Mouse (Mus musculus) large intestine, adult 2 months (tissue): Measurements from ENCODE around the gene Chn1. TPM values are rescaled to one million over a fixed set of nuclear protein-coding genes. Genes with fewer than 3 reads are reported as not detected.
"Not testable (repeated sequence)": the region's sequence is repeated elsewhere in the genome, so short reads cannot be mapped to it uniquely, and the experiment has no call there.

ENCODE experiments used
- DNase-seq: peaks from one replicate; pipeline ENCODE4 v3.0.0-alpha.2; 2012; ENCODE audit warnings: low read depth, low spot score
- WGBS: fragments of 180-500 bp; shearing (Covaris S2); methylation state at CpG from one replicate; pipeline ENCODE4 v1.1.7; 2018; 5-methylcytosine and 5-hydroxymethylcytosine counted together
- polyA plus RNA-seq: library from polyadenylated mRNA; depleted of rRNA; stranded (reverse); fragments of >200 nt; gene quantifications from 2 replicates; pipeline ENCODE4 v1.2.3, GENCODE M21; 2012; rRNA removed

Gene Chn1
- 4.7 and 5.5 TPM in 2 replicates for polyA plus RNA-seq

GRCm38 (mm10) chr2:73774786-73775682 lies at the start of gene Chn1:
TSS of gene Chn1 (minus strand) at chr2:73775346.
- 1% methylated on average over 126 of the region's 131 CpGs for WGBS

GRCm38 (mm10) chr2:73818742-73819141 lies 43.6 kb upstream of the Chn1 start:
- 91% methylated on average over 4 of the region's 4 CpGs for WGBS
- no peak for DNase-seq

More at GRCm38 (mm10) chr2:73774786-73775682, at the start of gene Chn1:
- DNase-seq: no peak

GRCm38 (mm10) chr2:73807609-73808008 lies 32.5 kb upstream of the Chn1 start:
- DNase-seq: no peak
- 81% methylated on average over 8 of the region's 8 CpGs for WGBS

- WGBS: 88% methylated on average over 9 of the region's 9 CpGs
- DNase-seq: not testable (repeated sequence)
Measured at GRCm38 (mm10) chr2:73800127-73800526, 25.0 kb upstream of the Chn1 start.

GRCm38 (mm10) chr2:73798786-73799185 lies 23.6 kb upstream of the Chn1 start:
- whole genome bisulfite sequencing: 29% methylated on average over 5 of the region's 5 CpGs
- DNase-seq: no peak

GRCm38 (mm10) chr2:73798136-73798535 lies 23.0 kb upstream of the Chn1 start:
- DNase-seq: no peak
- 45% methylated on average over 4 of the region's 4 CpGs for WGBS

GRCm38 (mm10) chr2:73791846-73792630 lies 16.9 kb upstream of the Chn1 start:
- WGBS: 47% methylated on average over 19 of the region's 19 CpGs
- no peak for DNase-seq

GRCm38 (mm10) chr2:73790332-73790731 lies 15.2 kb upstream of the Chn1 start:
- no peak for DNase-seq
- WGBS: 27% methylated on average over 2 of the region's 2 CpGs

GRCm38 (mm10) chr2:73788395-73788794 lies 13.2 kb upstream of the Chn1 start:
- WGBS: 68% methylated on average over 6 of the region's 6 CpGs
- DNase-seq: no peak

- 62% methylated on average over 9 of the region's 9 CpGs for WGBS
- no peak for DNase-seq
Measured at GRCm38 (mm10) chr2:73782371-73782905, 7.3 kb upstream of the Chn1 start.

- no peak for DNase-seq
- 77% methylated on average over 14 of the region's 14 CpGs for WGBS
Measured at GRCm38 (mm10) chr2:73780321-73781010, 5.3 kb upstream of the Chn1 start.

- no peak for DNase-seq
- WGBS: 50% methylated on average over 7 of the region's 7 CpGs
Measured at GRCm38 (mm10) chr2:73779796-73780195, 4.7 kb upstream of the Chn1 start.

GRCm38 (mm10) chr2:73779016-73779595 lies 4.0 kb upstream of the Chn1 start:
- no peak for DNase-seq
- WGBS: 80% methylated on average over 4 of the region's 4 CpGs

- DNase-seq: no peak
- WGBS: 47% methylated on average over 4 of the region's 4 CpGs
Measured at GRCm38 (mm10) chr2:73776936-73777335, 1.8 kb upstream of the Chn1 start.

- WGBS: 3% methylated on average over 22 of the region's 22 CpGs
- DNase-seq: no peak
Measured at GRCm38 (mm10) chr2:73775683-73776310, 651 bp upstream of the Chn1 start.

- WGBS: 40% methylated on average over 1 of the region's 1 CpGs
- no peak for DNase-seq
Measured at GRCm38 (mm10) chr2:73772945-73773344, 2.2 kb downstream of the Chn1 start.

GRCm38 (mm10) chr2:73768669-73769068 lies 6.5 kb downstream of the Chn1 start:
- 80% methylated on average over 4 of the region's 4 CpGs for WGBS
- no peak for DNase-seq

GRCm38 (mm10) chr2:73763541-73763940 lies 11.6 kb downstream of the Chn1 start:
- DNase-seq: no peak
- WGBS: 63% methylated on average over 3 of the region's 3 CpGs

GRCm38 (mm10) chr2:73759899-73760298 lies 15.2 kb downstream of the Chn1 start:
- DNase-seq: no peak
- 80% methylated on average over 7 of the region's 7 CpGs for WGBS
